ENCODE assay signal across 23 mouse cellular contexts in the genomic region with DNA sequence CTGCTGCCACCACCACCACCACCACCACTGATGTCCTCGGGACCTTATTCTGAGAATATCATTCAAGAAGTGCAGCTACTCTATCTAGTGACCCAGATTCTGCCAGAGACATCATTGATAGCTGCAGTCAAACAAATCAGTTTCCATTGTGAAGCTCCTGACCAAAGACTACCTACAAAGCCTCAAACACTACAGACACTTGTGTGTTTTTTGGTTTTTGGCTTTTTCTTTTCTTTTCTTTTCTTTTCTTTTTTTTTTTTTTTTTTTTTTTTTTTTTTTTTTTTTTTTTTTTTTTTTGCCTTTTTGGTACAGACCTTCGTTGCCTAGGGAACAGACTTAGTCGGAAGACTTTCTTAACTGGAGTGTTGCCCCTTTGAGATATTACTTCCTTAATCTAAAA.
DNase-seq lines count a peak whose midpoint lies in the region; ATAC-seq and TF ChIP-seq lines count a peak whose summit lies in the region.
"Had no signal": no experiment of that assay in that cellular context is flagged by ENCODE, and none has a peak within 500 bp of the region (broad histone marks: within the 10 kb centered on the region; RNA-seq: fewer than 3 reads in every experiment).

No protein-coding gene starts in this region.

- H3K4me2 ChIP-seq in forebrain, postnatal 0 days (ENCODE audit: low read depth) = no peak overlapping the region
- no peak overlapping the region for H3K4me2 ChIP-seq in forebrain, embryonic 15.5 days (replicated peaks)
- H3K4me2 ChIP-seq in CH12.LX (ENCODE audit: insufficient read depth, low read depth, poor library complexity, severe bottlenecking) = no peak overlapping the region

- WGBS in forebrain, postnatal 0 days = 59% methylated on average over 3 of the region's 3 CpGs
- 80% methylated on average over 3 of the region's 3 CpGs for WGBS in forebrain, embryonic 15.5 days
- WGBS in heart, adult 2 months = 67% methylated on average over 3 of the region's 3 CpGs

- no peaks in the 10 kb centered on the region for H3K79me2 ChIP-seq in heart, adult 2 months (replicated peaks; ENCODE audit: control insufficient read depth, insufficient read depth, low read length)
- no peaks in the 10 kb centered on the region for H3K79me2 ChIP-seq in CH12.LX (replicated peaks; ENCODE audit: control insufficient read depth, extremely low read depth, insufficient read depth, poor library complexity, severe bottlenecking)

- H3K27ac ChIP-seq in forebrain, postnatal 0 days (ENCODE audit: low read depth, low read length) = 0 out of 2 replicates have a peak overlapping the region, but pooled peaks have one; percentile 16
- no peak overlapping the region for H3K27ac ChIP-seq in forebrain, embryonic 15.5 days (replicated peaks)
- H3K27ac ChIP-seq in heart, adult 2 months = no peak overlapping the region
- H3K27ac ChIP-seq in CH12.LX (ENCODE audit: insufficient read depth, low read depth) (no peak overlapping the region), ES-E14 (ENCODE audit: insufficient read depth, low read depth, low read length, poor library complexity, severe bottlenecking) (no peak overlapping the region)

- TF ChIP-seq EP300 in heart, adult 2 months (IDR thresholded peaks at IDR 0.05; ENCODE audit: insufficient read depth, low read depth, low read length) = no peak
- no peak for TF ChIP-seq EP300 in CH12.LX (IDR thresholded peaks at IDR 0.05; ENCODE audit: low read length)

- in situ Hi-C loops in CH12.LX (cut with MboI; ENCODE audit: low pct_ligation_motif_present, low pct_unique_long_range_greater_than_20kb, low sequenced_read_pairs) = no loop called here
- in situ Hi-C loops in ES-E14 (cut with MboI; ENCODE audit: low sequenced_read_pairs in 2 of 2, unreplicated experiment in 2 of 2) = no loop called here

- no peak for ATAC-seq in forebrain, postnatal 0 days
- ATAC-seq in forebrain, embryonic 15.5 days (replicated peaks) = no peak
- ATAC-seq: activated CD4-positive, CD25-positive, alpha-beta regulatory T cell, adult 4 months; CD4-positive, CD25-positive, alpha-beta regulatory T cell, adult 4 months; Patski had no signal

- no peak for TF ChIP-seq POLR2A in heart, adult 2 months (IDR thresholded peaks at IDR 0.05; ENCODE audit: insufficient read depth, low read depth, low read length)
- no peak for TF ChIP-seq POLR2A in CH12.LX (IDR thresholded peaks at IDR 0.05; ENCODE audit: low read depth, low read length)

- TF ChIP-seq RAD21 in CH12.LX (IDR thresholded peaks at IDR 0.05; ENCODE audit: low read depth, low read length) = no peak

- no peaks in the 10 kb centered on the region for H3K9me3 ChIP-seq in forebrain, postnatal 0 days (ENCODE audit: low read length)
- H3K9me3 ChIP-seq in forebrain, embryonic 15.5 days = no peaks in the 10 kb centered on the region
- H3K9me3 ChIP-seq in CH12.LX (replicated peaks; ENCODE audit: low read length) (peaks cover 10% of the 10 kb centered on the region), ES-E14 (ENCODE audit: control insufficient read depth, insufficient read depth, low read depth, low read length) (no peaks in the 10 kb centered on the region)

- dilution Hi-C loops in CH12.LX (cut with MboI; ENCODE audit: extremely low pct_ligation_motif_present, extremely low pct_unique_long_range_greater_than_20kb, low sequenced_read_pairs) = no loop called here

- H3K36me3 ChIP-seq in forebrain, postnatal 0 days (ENCODE audit: insufficient read depth) = no peaks in the 10 kb centered on the region
- H3K36me3 ChIP-seq in forebrain, embryonic 15.5 days = no peaks in the 10 kb centered on the region
- H3K36me3 ChIP-seq in heart, adult 2 months (ENCODE audit: control insufficient read depth, insufficient read depth, low read length) = no peaks in the 10 kb centered on the region
- H3K36me3 ChIP-seq in CH12.LX (replicated peaks in 1 of 2; ENCODE audit: control insufficient read depth in 1 of 2, insufficient read depth in 1 of 2, low read length in 1 of 2) (no peaks in the 10 kb centered on the region), ES-E14 (ENCODE audit: control insufficient read depth, insufficient read depth, low read length, poor library complexity, severe bottlenecking) (no peaks in the 10 kb centered on the region)
- H3K36me3 ChIP-seq: G1E had no signal

- no peak for TF ChIP-seq CTCF in forebrain, postnatal 0 days (IDR thresholded peaks at IDR 0.05; ENCODE audit: low read depth)
- TF ChIP-seq CTCF in heart, adult 2 months (IDR thresholded peaks at IDR 0.05) = no peak
- no peak for TF ChIP-seq CTCF in CH12.LX (conservative IDR thresholded peaks at IDR 0.05 in 1 of 2, IDR thresholded peaks at IDR 0.05 in 1 of 2; ENCODE audit: low read depth in 2 of 2, low read length in 2 of 2)

- DNase-seq in forebrain, postnatal 0 days = peak; percentile 36
- peak; percentile 35 for DNase-seq in heart, adult 11 months
- DNase-seq in heart, adult 2 months = no peak
- DNase-seq in CH12.LX (ENCODE audit: extremely low read depth) (no peak), ES-E14 (ENCODE audit: low read depth, low spot score) (no peak)
- no peak for DNase-seq in right cerebral cortex, postnatal 4 days
- no peak for DNase-seq in adrenal gland, postnatal 14 days
- DNase-seq: adrenal gland, adult 2 months; adrenal gland, adult 8-10 months; adrenal gland, postnatal 10 days; adrenal gland, postnatal 25 days; adrenal gland, postnatal 36 days; B cell, adult 2 months; cerebellum, adult 11 months; cerebellum, adult 11-12 months; cerebellum, adult 18-20 months; cerebellum, adult 2 months; cerebellum, adult 8-10 months had no signal

- H3K9ac ChIP-seq in forebrain, postnatal 0 days = no peak overlapping the region
- H3K9ac ChIP-seq in forebrain, embryonic 15.5 days (replicated peaks) = no peak overlapping the region
- no peak overlapping the region for H3K9ac ChIP-seq in heart, adult 2 months (ENCODE audit: low read depth, low read length)
- H3K9ac ChIP-seq in CH12.LX (ENCODE audit: insufficient read depth, low read depth) (no peak overlapping the region), ES-E14 (ENCODE audit: insufficient read depth, low read depth, low read length, poor library complexity, severe bottlenecking) (no peak overlapping the region)

- H3K27me3 ChIP-seq in forebrain, postnatal 0 days (ENCODE audit: insufficient read depth, low read length) = no peaks in the 10 kb centered on the region
- no peaks in the 10 kb centered on the region for H3K27me3 ChIP-seq in forebrain, embryonic 15.5 days
- H3K27me3 ChIP-seq in heart, adult 2 months (ENCODE audit: control insufficient read depth, insufficient read depth, low read length) = no peaks in the 10 kb centered on the region
- no peaks in the 10 kb centered on the region for H3K27me3 ChIP-seq in CH12.LX (replicated peaks)
- H3K27me3 ChIP-seq: Patski had no signal

- intact Hi-C loops in heart, adult 2 months (cut with DNase I) = no loop called here

- H3K4me3 ChIP-seq in forebrain, postnatal 0 days (ENCODE audit: low read depth, low read length) = no peak overlapping the region
- H3K4me3 ChIP-seq in forebrain, embryonic 15.5 days = no peak overlapping the region
- H3K4me3 ChIP-seq in heart, adult 2 months = no peak overlapping the region
- H3K4me3 ChIP-seq in CH12.LX (replicated peaks in 1 of 3; ENCODE audit: low read depth in 2 of 3, low read length in 2 of 3, poor library complexity in 1 of 3) (no peak overlapping the region), ES-E14 (ENCODE audit: insufficient read depth in 1 of 2, low read depth in 1 of 2, low read length in 2 of 2, poor library complexity in 1 of 2, severe bottlenecking in 1 of 2) (no peak overlapping the region)

- 0 out of 2 replicates have a peak, but pooled peaks cover 7% of the 10 kb centered on the region for H3K4me1 ChIP-seq in forebrain, postnatal 0 days (ENCODE audit: insufficient read depth)
- no peaks in the 10 kb centered on the region for H3K4me1 ChIP-seq in forebrain, embryonic 15.5 days
- H3K4me1 ChIP-seq in heart, adult 2 months (ENCODE audit: control insufficient read depth, insufficient read depth, low read length) = no peaks in the 10 kb centered on the region
- H3K4me1 ChIP-seq in CH12.LX (ENCODE audit: control insufficient read depth in 1 of 2, insufficient read depth in 2 of 2) (no peaks in the 10 kb centered on the region), ES-E14 (ENCODE audit: control insufficient read depth in 2 of 2, insufficient read depth in 2 of 2, low read length in 2 of 2, poor library complexity in 1 of 2) (no peaks in the 10 kb centered on the region)

TF ChIP-seq in CH12.LX, 34 proteins besides CTCF, POLR2A, EP300 and RAD21:
- TF ChIP-seq ZNF384 (IDR thresholded peaks at IDR 0.05; ENCODE audit: low read depth, low read length) = peak; percentile 63
- TF ChIP-seq MAFK (IDR thresholded peaks at IDR 0.05; ENCODE audit: insufficient replicate concordance, low read length) = no peak
- TF ChIP-seq ZKSCAN1 (IDR thresholded peaks at IDR 0.05; ENCODE audit: borderline replicate concordance, low read depth, low read length) = no peak
- TF ChIP-seq MEF2A (IDR thresholded peaks at IDR 0.05; ENCODE audit: borderline replicate concordance, low read depth, low read length) = no peak
- TF ChIP-seq ZC3H11A (IDR thresholded peaks at IDR 0.05; ENCODE audit: low read depth, low read length) = no peak

TF ChIP-seq in ES-E14, 5 proteins besides CTCF, POLR2A, EP300 and RAD21:
- TF ChIP-seq ZNF384 (IDR thresholded peaks at IDR 0.05; ENCODE audit: low read depth, low read length) = peak; percentile 87
- no peak for TF ChIP-seq MAFK (IDR thresholded peaks at IDR 0.05; ENCODE audit: insufficient read depth, low read depth, low read length)

Comparison
In these comparisons a context has a peak if more than half of its experiments do, and no peak if none do; other contexts are left out.
1. DNase-seq: peak in forebrain, postnatal 0 days (single experiment) and heart, adult 11 months (single experiment); none in heart, adult 2 months (0 of 2), CH12.LX (single experiment), ES-E14 (single experiment), right cerebral cortex, postnatal 4 days (single experiment) and adrenal gland, postnatal 14 days (single experiment).